Mouse (Mus musculus): ENCODE measurements around the gene Vrk1. TPM values are rescaled to one million over a fixed set of nuclear protein-coding genes. Genes with fewer than 3 reads are reported as not detected.

Vrk1 gene
- 10 to 100 TPM; 18.7 to 21.3 TPM for total RNA-seq (2021)
- long read RNA-seq, experiment 1, partial matches to known transcripts = 1 of 14 reads
- long read RNA-seq, experiment 1, other reads (novel, unspliced or antisense) = 5 of 14 reads
- long read RNA-seq, experiment 2, transcript Vrk1-202 (13 exons, 1,509 nt) = major isoform, 9 of 25 reads
- long read RNA-seq, experiment 2, transcript Vrk1-203 (14 exons, 3,711 nt) = minor isoform, 6 of 25 reads
- long read RNA-seq, experiment 2, partial matches to known transcripts = 3 of 25 reads
- long read RNA-seq, experiment 2, other reads (novel, unspliced or antisense) = 7 of 25 reads

- DNase-seq (ENCODE audit: low spot score in 2 of 2) = peak; percentile 97 to 99
- peak within 1 kb of the TSS; percentile 87 for H3K27ac ChIP-seq
Measured at GRCm38 (mm10) chr12:106010065-106010915, at the start of gene Vrk1. Gene Vrk1, plus strand, starts transcription at chr12:106010228.

GRCm38 (mm10) chr12:105960592-105961330 is 49.3 kb upstream of the Vrk1 start:
- TF ChIP-seq CTCF (conservative IDR thresholded peaks at IDR 0.05) = no peak
- Histone ChIP-seq H3K4me3 (no peak overlapping the region; the same call in 1 of the 2 replicates), H3K27ac (peak overlapping the region; percentile 86)
- peak; percentile 49 to 74 for DNase-seq (ENCODE audit: low spot score in 2 of 2)

More at GRCm38 (mm10) chr12:106010065-106010915, at the start of gene Vrk1:
- H3K4me3 ChIP-seq = peak within 1 kb of the TSS; percentile 83
- TF ChIP-seq CTCF (conservative IDR thresholded peaks at IDR 0.05) = no peak

GRCm38 (mm10) chr12:105961667-105962066 is 48.4 kb upstream of the Vrk1 start:
- peak overlapping the region; percentile 27; the same call in 1 of the 2 replicates for H3K4me3 ChIP-seq
- H3K27ac ChIP-seq = peak overlapping the region; percentile 86
- TF ChIP-seq CTCF (conservative IDR thresholded peaks at IDR 0.05) = no peak
- no peak for DNase-seq (ENCODE audit: low spot score in 2 of 2)

- peak; percentile 91 for TF ChIP-seq CTCF (conservative IDR thresholded peaks at IDR 0.05)
- Histone ChIP-seq H3K27ac (peak overlapping the region; percentile 86), H3K4me3 (peak overlapping the region; percentile 55)
- DNase-seq (ENCODE audit: low spot score in 2 of 2) = peak; percentile 89 to 97
Measured at GRCm38 (mm10) chr12:105962103-105963011, 47.7 kb upstream of the Vrk1 start.

- H3K4me3 ChIP-seq = peak overlapping the region; percentile 55
- no peak for DNase-seq (ENCODE audit: low spot score in 2 of 2)
- no peak for TF ChIP-seq CTCF (conservative IDR thresholded peaks at IDR 0.05)
- peak overlapping the region; percentile 86 for H3K27ac ChIP-seq
Measured at GRCm38 (mm10) chr12:105963012-105963572, 46.9 kb upstream of the Vrk1 start.

GRCm38 (mm10) chr12:105966887-105967637 is 43.0 kb upstream of the Vrk1 start:
- no peak overlapping the region for H3K4me3 ChIP-seq
- peak; percentile 47 to 55 for DNase-seq (ENCODE audit: low spot score in 2 of 2)
- TF ChIP-seq CTCF (conservative IDR thresholded peaks at IDR 0.05) = no peak
- H3K27ac ChIP-seq = peak overlapping the region; percentile 73

DNA sequence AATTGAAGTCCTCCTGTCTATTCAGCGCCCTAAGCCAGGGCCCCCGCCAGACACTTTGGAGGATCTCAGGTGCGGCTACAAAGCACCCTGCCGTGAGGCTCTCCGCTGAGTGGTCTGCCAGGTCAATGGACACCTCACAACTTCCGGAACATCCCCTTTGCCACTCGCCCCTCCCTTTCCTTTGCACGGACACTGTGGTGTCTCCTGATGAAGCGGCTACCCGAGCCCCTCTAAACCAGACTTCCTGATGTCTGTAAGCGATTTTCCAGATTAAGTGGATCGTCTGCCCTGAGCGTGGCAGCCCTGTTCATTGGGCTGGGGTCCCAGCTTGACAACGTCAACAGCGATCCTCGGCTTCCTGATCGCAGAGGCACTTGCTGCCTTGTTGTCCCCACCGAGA is 42.2 kb upstream of the Vrk1 start:
- H3K27ac ChIP-seq = peak overlapping the region; percentile 73
- no peak for TF ChIP-seq CTCF (conservative IDR thresholded peaks at IDR 0.05)
- no peak for DNase-seq (ENCODE audit: low spot score in 2 of 2)
- no peak overlapping the region for H3K4me3 ChIP-seq

DNA sequence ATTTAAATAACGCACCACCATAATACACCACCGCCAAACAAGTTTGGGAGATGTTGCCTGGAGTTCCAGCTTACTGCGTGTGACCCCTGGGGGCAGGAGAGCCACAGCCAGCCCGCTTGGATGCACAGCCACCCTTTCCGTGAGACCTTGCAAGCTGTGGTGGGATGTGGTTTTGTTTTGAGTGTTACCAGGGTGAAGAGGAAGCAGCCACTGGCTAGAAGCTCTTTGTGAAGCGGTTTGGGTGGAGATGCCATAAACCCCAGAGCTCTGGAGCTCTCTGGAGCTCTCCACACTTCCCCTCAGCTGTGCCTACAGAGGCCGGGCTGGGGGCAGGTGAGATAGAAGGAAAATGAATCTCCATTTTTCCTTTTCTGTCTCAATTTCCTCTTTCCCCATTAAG is 38.8 kb upstream of the Vrk1 start:
- no peak for TF ChIP-seq CTCF (conservative IDR thresholded peaks at IDR 0.05)
- Histone ChIP-seq H3K27ac (peak overlapping the region; percentile 69), H3K4me3 (no peak overlapping the region)
- no peak for DNase-seq (ENCODE audit: low spot score in 2 of 2)

DNA sequence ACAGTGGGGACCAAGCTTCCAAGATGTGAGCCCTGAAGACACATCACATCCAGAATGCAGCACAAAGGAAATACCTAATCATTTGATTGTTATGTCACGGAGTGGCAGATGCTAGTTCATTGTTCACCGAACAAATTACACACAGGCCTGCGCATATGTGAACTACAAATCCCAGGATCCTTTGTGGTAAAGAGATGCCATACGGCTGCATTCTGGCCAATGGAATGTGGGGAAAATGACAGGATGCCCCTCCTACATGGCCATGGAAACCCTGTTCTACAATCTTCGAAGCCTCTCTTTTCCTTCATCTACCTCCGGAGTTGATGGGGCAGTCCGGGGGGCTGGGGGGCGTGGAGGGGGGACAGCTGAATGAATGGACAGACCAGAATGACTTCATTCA is 37.4 kb upstream of the Vrk1 start:
- H3K4me3 ChIP-seq = no peak overlapping the region
- TF ChIP-seq CTCF (conservative IDR thresholded peaks at IDR 0.05) = no peak
- no peak for DNase-seq (ENCODE audit: low spot score in 2 of 2)
- no peak overlapping the region for H3K27ac ChIP-seq

- no peak overlapping the region for H3K4me3 ChIP-seq
- no peak for TF ChIP-seq CTCF (conservative IDR thresholded peaks at IDR 0.05)
- DNase-seq (ENCODE audit: low spot score in 2 of 2) = no peak
- 0 out of 2 replicates have a peak overlapping the region, but pooled peaks have one; percentile 23 for H3K27ac ChIP-seq
Measured at GRCm38 (mm10) chr12:105973691-105974090, 36.3 kb upstream of the Vrk1 start.

GRCm38 (mm10) chr12:105974107-105974506 is 35.9 kb upstream of the Vrk1 start:
- Histone ChIP-seq H3K4me3 (no peak overlapping the region), H3K27ac (no peak overlapping the region)
- no peak for TF ChIP-seq CTCF (conservative IDR thresholded peaks at IDR 0.05)
- no peak for DNase-seq (ENCODE audit: low spot score in 2 of 2)

All from layer of hippocampus, adult 2 months (tissue).